Mouse (Mus musculus): ENCODE measurements at regions not wholly inside any gene's neighbourhood (a gene's known extent, or its start where the extent isn't known, plus 50 kb on each side); places are given as distances from the start of the nearest gene placed in this dataset.
"Not testable (repeated sequence)": the region's sequence is repeated elsewhere in the genome, so short reads cannot be mapped to it uniquely, and the experiment has no call there.

DNA sequence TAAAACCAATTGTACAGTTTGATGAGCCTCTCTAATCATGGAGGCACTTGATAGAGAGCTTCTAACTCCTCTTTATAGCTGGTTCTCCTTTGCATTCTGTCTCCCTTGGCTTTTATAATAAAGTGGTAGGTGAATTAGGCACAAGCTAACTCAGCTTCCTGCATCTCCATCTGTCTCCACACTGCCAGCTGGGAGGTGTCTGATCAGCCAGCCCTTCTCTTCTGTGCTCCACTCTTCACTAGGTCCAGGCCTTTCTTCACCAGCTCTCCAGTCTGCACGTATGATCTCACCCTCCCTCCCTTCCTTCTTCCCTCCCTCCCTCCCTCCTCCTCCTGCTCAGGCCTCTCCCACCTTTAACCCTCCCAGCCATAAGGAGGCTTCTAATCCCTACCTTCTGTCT, 136.2 kb downstream of the Rchy1 start:
- no peak for DNase-seq (ENCODE audit: low read depth)

DNA sequence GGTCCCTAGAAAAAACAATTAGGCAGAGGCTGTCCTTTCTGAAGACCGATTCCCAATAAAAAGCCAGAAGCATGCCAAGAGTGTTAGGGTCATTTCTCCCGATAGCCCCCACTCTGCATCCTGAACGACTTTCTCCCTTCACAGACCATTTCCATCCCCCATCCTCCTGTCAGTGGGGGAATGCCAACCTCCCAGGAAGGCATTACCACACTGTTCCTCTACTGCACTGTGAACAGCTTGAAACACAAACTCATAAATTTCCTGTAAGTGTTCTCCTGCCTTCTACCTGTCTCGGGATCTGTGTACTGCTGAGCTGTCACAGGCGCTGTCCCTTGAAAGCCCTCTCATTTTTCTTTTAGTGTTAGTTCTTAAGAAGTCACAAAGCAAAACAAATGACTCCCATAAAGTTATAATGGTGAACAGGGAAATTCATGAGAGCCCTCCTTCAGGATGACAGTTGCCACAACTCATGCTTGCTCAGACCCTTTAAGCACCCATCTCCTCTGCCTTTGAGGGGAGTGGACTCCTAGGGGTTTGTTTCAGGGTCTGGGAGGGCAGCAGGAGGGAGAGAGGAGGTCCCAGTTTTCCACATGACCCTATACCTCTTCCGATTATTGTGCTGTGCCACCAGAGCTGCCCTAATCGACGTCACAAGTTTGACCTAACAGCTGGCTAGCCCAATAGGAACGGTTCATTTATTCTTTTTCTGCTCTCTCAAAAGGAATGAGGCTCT, 139.9 kb downstream of the Rchy1 start:
- DNase-seq (ENCODE audit: low read depth) = no peak

DNA sequence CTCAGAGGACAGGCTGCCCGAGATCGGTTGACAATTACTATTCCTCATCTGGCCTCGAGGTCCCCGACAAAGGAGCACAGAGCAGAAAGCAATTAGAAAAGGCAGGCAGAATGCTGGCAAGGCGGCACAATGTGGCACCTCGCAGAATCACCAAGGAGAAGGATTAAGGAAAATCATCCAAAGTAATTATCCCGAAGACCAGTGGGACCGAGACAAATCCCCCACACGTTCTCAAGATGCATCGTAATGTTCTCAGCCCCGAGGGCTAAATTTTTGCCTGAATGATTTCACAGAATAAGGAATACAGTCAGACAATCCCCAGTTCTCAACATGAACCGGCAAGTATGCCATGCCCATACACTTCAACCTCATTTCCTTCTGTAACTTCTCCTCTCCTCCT, 144.1 kb downstream of the Rchy1 start:
- DNase-seq (ENCODE audit: low read depth) = no peak

DNA sequence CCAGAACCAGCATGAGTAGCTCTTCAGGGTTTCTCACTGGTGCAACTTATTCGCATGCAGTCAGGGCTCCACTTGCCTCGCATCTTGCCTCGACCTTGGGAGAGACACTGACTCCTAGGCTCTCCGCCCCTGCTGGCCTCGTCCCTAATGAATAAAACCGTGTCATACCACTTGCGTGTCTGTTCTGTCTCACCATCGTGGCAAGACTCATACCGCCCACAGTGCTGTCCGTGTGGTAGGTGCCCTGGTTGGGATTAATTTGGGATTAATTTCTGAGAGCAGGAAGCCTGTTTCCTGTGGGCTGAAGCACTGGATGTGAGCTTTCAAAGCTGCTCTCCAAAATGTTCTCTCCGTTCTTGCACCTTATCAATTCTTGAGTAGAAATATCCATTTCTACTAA, 144.7 kb downstream of the Rchy1 start:
- no peak for DNase-seq (ENCODE audit: low read depth)

DNA sequence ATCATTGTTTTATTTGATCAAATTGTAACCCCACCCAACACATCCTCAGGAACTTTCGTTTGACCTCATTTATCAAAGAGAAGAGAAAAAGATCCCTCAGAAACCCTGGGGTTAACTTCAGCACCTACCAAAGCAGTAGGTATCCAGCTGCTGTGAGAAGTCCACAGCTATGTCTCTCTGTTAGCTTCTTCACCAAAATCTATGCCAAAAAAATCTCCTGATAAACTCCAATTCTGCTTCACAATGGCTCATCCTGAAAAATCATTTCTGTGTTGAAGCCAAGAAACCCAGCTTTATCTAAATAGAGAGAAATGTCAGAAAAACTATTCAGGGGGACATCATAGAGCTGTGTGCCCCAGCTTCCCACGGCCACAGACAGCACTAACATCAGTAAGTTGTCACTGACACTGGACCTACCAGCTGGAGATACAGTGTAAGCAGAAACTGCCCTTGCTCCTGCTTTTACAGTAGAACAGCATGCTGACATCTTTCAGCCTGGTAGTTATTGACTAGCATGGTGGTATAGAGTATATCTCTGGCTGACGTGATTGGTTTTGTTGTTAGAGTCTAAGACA, 146.4 kb downstream of the Rchy1 start:
- DNase-seq (ENCODE audit: low read depth) = no peak

DNA sequence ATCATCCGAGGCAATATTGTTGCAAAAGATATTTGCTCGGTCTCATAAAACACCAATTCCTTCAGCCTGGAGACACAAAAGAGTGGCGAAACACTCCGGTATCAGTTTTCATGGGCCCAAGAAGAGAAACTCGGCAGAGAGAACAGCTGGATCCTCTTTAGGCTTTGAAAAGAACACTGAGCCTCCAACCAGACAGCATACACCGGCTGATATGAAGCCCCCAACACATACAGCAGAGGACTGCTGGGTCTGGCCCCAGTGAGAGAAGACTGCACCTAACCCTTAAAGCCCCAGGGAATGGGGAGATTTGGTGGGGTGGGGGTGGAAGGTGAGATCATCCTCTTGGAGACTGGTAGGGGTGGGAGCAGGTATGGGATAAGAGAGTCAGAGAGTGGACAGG, 147.9 kb downstream of the Rchy1 start:
- DNase-seq (ENCODE audit: low read depth) = no peak

DNA sequence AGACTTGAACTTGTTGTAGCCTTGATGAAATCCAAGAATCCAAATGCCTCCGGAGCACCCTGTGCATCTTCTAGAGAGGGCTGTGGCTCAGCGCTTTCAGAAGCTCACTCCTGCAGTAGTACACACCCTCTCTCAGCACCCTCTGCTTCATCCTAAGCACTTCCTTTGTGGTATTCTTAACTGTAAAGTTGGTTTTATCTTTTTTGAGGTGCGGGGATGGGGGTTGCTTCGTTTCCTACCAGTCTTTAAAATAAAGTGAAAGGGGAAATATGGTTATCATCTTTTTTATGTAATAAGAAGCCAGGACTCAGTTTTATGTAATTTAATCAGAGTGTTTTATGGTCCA, 148.5 kb downstream of the Rchy1 start:
- peak; percentile 14 for DNase-seq (ENCODE audit: low read depth)

DNA sequence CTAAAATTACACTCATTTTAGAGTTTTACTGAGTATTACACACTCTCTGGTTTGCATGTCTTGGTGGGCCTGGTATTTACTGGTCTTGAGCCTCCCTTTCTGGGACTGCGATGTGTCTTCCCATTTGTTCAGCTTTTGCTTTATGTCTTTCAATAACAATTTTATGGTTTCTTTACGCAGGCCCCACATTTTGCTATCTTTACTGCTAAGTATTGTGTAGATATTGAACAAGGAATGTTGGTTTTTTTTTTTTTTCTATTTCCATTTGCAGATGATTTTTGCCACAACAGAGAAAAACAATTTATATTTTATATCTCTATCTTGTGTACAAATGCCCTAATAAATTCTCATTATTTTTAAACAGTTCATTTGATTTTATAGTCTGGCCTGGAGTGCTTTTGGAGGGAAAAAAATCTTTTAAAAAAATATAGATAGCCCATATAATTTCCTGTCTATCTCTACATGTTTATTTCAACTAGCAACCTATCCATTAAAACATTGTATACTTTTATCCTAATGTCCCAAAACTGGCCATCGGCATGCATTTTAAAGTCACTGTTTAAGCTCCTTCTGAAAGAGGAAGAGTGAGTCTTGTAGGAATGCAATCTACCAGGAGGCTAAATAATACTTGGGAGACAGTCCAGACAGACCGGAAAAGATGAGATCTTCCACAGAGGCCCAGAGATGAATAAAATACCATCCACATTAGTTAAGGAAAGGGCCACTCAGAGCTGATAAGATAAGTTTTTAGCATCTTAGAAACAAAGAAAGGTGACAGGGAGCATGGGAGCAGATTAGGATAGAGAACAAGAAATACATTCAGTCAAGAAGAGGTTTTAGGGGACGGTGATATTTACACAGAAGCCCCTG, 149.1 kb downstream of the Rchy1 start:
- no peak for DNase-seq (ENCODE audit: low read depth)

DNA sequence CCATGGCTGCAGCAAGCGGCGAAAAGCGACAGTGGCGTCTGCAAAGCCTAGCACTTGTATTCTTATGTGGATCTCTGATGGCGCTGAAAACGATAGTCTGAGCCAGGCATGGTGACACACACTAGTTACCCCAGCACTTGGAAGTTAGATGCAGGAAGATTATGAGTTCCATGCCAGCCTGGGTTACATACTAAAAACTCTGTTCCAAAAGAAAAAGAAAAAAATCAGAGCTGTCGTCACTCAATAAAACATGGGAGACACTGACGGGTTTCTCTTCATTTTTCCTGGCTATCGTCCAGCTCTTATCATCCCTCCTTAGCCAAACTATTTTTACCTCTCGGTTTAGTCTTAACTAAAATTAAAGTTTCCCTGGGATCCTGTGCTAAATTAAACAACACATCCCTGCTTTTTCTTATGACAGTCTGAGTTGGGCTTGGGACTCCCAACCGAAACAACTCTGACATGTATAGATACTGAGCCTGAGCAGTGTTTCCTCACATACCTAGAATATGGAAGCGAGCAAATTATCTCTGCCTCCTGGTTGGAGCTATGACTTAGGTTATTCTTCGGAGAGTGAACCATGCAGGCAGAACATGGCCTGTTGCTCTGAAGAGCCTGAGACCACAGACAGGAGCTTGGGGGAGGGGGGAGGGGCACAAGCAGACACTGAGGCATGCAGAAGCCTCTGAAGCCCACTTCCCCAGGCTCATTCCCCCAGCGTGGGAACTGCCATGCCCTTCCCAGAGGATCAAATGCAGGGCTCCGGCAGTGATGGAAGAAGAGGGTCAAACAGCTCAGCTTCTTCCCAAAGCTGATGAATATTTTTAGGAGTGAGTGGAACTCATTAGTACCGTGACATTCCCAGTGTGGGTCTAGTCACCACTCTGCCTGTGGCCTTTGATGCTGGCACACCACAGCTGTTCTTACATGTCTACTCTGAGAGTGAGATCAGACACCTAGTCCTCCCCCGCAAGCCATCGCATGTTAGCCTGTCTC, 155.5 kb downstream of the Rchy1 start:
- DNase-seq (ENCODE audit: low read depth) = no peak

DNA sequence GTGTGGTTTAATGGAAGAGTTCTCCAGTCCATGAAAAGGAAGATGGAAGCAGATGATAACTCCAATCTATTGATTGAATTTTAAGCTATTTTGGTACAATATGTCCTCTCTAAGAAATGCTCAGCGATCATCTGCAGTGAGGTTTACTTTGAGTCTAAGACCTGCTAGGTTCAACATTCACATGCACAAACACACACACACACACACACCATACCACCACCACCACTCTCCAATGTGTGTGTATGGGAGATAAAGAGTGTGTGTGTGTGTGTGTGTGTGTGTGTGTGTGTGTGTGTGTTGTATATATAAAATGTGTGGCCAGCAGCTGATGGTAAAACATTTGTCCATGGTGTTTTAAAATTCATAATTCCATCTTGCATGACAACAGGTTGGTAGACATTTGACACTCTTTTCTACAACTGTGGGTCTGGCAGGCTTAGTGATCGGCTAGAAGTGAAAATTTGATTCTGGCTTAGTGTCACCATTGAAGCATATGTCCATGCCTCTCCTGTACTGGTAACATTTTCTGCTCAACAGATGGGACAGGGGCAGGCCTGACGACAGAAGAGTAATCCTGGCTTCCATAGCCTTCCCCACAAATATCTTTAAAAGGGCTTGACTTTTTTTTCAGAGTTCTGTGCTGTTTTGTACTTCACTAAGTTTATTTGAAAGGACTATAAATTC, 161.4 kb downstream of the Rchy1 start:
- DNase-seq (ENCODE audit: low read depth) = no peak

DNA sequence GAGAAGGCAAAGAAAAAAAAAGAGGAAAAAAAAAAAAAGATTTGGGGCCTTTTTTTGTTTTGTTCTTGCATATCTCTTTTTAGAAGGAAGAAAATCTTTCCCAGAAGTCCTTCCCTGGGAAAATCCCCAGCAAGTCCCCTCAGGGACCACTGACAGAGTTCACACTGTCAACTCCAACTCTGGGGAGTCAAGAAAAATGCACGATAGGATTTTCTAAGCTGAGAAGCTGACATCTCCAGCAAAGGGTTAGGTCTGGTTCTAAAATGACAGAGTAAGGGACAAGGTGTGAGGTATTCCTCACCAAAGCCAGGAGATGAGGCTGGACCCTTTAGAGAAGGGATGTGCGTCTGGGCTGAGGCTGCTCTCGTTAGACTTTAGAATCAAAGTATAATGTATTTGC, 165.5 kb downstream of the Rchy1 start:
- DNase-seq (ENCODE audit: low read depth) = no peak

DNA sequence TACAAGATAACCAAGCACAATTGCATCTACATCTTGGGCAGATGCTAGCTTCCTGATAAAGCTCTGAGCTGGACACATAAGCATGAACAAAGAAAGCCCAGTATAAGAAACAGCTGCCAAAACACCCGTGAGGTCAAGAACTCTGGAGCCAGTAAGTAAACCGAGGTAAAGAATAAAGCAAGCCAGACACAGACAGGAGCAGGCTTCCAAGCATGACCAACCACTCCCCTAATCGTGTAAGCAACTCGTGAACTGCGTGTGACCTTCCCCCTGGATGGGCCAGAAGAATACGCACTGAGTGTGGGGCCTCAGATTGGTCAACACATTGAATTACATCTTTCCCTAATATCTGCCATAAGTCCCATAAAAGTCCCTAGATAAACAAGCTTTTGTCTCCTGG, 170.1 kb downstream of the Rchy1 start:
- DNase-seq (ENCODE audit: low read depth) = no peak

DNA sequence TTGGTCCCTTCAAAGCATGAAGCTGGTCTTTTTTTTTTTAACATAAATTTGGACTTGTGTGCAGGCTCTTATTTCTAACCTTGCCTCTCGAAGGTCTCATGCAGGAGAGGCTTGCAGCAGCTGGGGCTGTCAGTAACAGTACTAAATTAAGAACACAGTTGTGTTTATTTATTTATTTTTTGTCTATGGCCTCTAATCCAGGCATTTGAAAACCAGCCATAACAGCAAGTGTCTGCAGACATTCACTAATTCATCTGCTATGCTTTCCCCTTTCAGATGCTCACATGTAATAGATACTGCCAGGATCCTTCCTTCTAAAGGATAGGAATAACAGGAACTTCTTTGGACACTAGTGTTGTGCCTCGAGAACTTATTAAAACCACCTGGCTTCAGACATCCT, 172.5 kb downstream of the Rchy1 start:
- DNase-seq (ENCODE audit: low read depth) = no peak

DNA sequence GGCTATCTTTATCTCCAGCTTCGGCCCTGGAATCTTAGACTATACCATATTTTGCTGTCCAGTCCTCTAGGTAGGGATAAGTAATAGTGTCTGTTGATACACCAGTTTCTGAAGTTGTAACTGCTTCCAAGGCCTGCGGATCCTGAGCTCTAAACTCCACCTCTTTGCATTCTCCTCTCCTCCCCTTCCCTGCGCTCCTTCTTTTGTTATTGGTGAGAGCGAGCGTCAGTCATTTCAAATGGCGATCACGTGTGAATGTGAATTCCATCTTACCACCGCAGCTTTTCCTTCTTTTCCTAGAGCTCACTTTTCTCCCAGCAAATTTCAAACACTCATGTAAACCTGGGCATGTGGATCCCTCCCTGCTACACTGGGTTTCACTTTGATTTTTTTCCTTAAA, 178.9 kb downstream of the Rchy1 start:
- no peak for DNase-seq (ENCODE audit: low read depth)

DNA sequence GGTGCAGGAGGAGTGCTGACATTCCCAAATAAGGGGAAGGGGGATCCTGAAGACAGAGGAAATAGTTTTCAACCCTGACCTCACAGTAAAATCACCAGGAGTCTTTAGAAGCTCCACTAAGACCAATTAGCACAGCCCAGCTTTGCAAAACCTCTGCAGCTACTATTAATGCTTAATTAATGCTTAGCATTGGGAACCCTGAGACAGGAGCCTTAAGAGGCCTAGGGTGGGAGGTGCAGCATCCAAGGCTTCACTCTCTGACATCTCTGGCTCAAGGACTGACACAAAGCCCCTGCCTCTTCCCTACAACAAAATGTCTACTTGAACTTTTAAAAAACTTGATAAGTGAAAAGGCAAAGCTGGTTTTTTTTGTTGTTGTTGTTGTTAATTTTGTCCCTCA, 185.9 kb downstream of the Rchy1 start:
- no peak for DNase-seq (ENCODE audit: low read depth)

DNA sequence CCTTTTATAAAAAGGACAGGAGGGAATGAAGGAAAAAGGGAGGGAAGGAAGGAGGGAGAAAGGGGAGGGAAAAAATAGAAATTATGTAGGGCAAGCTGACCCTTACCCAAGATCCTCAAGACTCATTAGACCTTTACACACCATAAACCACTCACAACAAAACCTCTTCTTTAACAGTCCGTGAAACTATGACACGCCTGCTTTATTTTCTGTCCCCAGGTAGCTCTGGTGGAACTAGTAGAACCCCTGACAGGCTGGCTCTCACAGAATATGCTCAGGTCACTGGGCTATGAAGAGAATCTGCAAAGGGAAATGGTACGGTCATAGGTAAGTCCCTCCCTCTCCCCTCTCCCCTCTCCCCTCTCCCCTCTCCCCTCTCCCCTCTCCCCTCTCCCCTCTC, 188.8 kb downstream of the Rchy1 start:
- DNase-seq (ENCODE audit: low read depth) = no peak

DNA sequence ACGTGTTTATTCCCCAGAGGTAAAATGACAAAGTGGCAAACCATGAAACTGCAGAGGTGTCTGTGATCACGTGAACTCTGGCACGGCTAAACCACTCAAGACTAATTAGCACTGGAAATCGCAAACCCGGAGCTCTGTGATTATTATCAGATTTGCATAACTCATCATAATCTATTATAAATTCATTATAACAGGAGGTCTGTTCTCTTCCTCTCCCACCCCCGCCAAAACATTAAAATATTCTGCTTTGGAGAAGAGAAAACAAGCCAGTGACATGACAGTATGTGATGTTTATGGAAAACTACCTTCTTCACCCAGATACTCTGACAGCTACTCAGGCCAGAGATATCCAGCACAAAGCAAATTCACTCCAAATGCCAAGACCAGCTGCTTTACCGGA, 195.0 kb downstream of the Rchy1 start:
- no peak for DNase-seq (ENCODE audit: low read depth)

DNA sequence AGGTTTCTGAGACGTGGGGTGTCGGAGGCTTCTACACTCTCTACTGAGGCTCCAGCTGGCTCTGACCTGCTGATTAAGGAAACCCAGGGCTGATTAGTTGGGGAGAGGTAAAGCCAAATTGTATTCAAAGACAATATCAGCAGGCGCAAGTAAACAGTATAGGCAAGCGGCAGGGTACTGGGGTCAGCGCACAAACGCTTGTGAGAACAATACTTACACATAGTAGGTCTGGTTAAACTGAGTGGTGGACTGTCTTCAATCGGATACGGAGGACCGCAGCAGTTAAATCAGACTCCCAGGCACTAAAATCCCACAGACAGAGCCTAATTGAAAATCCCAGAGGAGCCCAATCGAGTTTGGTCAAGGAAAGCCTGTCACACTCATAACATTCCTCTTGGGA, 195.8 kb downstream of the Rchy1 start:
- no peak for DNase-seq (ENCODE audit: low read depth)

DNA sequence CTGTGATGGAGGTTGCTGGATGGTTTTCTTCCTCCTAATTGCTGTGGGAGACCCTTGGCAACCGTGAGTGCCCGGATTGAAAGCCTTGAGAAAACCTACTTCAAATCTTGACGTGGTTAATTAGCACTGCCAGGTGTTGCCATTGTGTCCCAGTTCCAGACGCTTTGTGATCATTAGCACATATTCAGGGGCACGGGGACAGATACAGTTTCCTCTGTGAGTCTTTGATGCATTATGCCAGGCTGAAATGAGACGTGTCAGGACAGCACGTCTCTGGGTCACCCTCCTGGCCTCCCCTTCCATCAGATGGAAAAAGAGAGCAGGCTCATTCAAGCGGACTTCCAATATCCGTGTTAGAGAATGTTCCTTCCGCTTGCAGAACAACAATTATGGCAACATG, 198.2 kb downstream of the Rchy1 start:
- no peak for DNase-seq (ENCODE audit: low read depth)

DNA sequence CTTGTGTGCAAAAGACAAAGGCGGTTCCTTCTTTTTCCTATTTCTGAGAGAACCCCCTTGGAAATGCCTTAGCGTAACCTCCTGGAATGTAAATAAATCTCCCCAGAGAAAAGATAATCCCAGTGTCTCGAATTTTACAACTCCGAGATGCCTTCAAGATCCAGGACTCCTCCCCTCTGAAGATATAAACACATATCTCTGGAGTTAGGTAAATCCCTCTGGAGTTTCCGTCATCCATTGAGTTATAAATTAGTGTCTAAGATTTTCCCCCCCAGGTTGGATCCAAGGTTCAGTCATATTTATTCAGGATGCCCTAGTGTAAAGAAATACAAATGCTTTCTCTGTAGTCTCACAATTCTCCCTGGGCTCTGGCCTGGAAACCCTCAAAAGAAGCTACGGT, 200.3 kb downstream of the Rchy1 start:
- DNase-seq (ENCODE audit: low read depth) = no peak

DNA sequence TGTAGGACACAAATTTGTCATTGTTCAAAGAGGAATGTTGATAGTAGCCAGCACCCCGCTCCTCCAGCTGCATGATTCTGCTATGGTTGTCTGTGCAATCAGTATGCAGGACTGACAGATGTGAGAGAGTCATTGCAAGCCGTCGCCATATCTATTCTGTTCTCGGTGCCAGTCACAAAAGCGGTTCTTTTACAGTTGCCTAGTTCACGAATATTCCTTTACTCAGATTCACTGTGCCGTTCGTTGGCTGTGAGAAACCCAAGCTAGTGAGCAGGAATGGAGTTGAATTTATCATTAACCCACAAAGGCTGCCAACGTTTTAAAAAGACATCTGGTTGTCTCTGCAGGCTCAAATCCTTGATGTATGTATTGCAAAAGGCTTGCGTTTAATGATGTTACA, 206.9 kb downstream of the Rchy1 start:
- DNase-seq (ENCODE audit: low read depth) = no peak

DNA sequence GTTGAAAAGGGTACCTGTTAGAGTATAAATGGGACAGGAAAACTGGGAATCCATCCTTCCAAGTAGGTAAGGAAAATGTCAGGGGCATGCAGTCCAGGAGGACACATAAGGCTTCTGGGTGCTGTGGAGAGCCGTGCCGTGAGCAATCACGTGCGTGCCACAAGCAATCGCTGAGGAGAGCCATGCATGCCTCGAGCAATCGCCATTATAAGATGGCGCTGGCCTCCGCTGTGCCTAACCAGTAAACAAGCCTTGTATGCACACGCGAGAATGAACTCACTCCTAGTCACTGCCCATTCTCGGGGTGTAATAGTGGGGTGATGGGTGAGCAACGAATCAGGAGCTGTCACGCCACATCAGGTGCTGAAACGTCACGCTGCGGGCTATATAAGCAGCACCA, 210.0 kb downstream of the Rchy1 start:
- not testable (repeated sequence) for DNase-seq (ENCODE audit: low read depth)

Measured in induced T-regulatory cell, adult 2 months (primary cell).